Mouse (Mus musculus) liver, embryonic 14.5 days (tissue): ENCODE results near the gene Cela2a. TPM values are rescaled to one million over a fixed set of nuclear protein-coding genes. Genes with fewer than 3 reads are reported as not detected.

Experiments used
- ATAC-seq: fragments of 200-750 bp; cut with Nextera tagmentation; 2 replicates; pipeline ENCODE4 v1.8.0; 2017; ENCODE audit warnings: moderate number of reproducible peaks, mild to moderate bottlenecking, moderate library complexity; ENCODE audit not compliant: insufficient read depth
- DNase-seq, 3 experiments: peaks; one replicate each; pipeline ENCODE4 v3.0.0-alpha.2; 2012 to 2013; ENCODE audit warnings: low read depth in 3 of 3, low spot score in 3 of 3
- H3K27ac ChIP-seq: fragments of 300-500 bp; sonication (generic); 2 replicates; pipeline ENCODE4 v1.5.1; 2014; ENCODE audit warnings: moderate library complexity, mild to moderate bottlenecking, control low read depth, inconsistent platforms
- H3K27me3 ChIP-seq: fragments of 300-500 bp; sonication (generic); 2 replicates; pipeline ENCODE4 v1.6.1; 2014; ENCODE audit warnings: mild to moderate bottlenecking, low read length, moderate library complexity; ENCODE audit not compliant: control insufficient read depth, insufficient read depth
- H3K36me3 ChIP-seq: fragments of 300-500 bp; sonication (generic); replicated peaks from 2 replicates; pipeline ENCODE4 v1.6.1; 2014; ENCODE audit warnings: low read depth; ENCODE audit not compliant: control insufficient read depth, insufficient read depth
- H3K4me1 ChIP-seq, 2 experiments: fragments of 200-500 bp in 1 of 2; fragments of 300-500 bp in 1 of 2; sonication (generic) in 1 of 2; replicated peaks; 2 replicates each; pipeline ENCODE4 v1.6.1; 2012 to 2014; ENCODE audit warnings: antibody characterized with exemption in 1 of 2, inconsistent platforms in 1 of 2, low read length in 1 of 2; ENCODE audit not compliant: control insufficient read depth in 2 of 2, insufficient read depth in 2 of 2
- H3K4me2 ChIP-seq: fragments of 300-500 bp; sonication (generic); 2 replicates; pipeline ENCODE4 v1.6.1; 2014; ENCODE audit warnings: low read depth, mild to moderate bottlenecking, control low read depth, moderate library complexity
- H3K4me3 ChIP-seq, 2 experiments: fragments of 200-500 bp in 1 of 2; fragments of 300-500 bp in 1 of 2; sonication (generic) in 1 of 2; 2 replicates each; pipeline ENCODE4 v1.5.1; 2012 to 2014; ENCODE audit warnings: low read depth in 2 of 2, low read length in 2 of 2, mild to moderate bottlenecking in 2 of 2, control low read depth in 1 of 2, inconsistent platforms in 1 of 2, moderate library complexity in 1 of 2; ENCODE audit not compliant: insufficient read depth in 1 of 2
- H3K9ac ChIP-seq: fragments of 300-500 bp; sonication (generic); replicated peaks from 2 replicates; pipeline ENCODE4 v1.6.1; 2014; ENCODE audit warnings: mild to moderate bottlenecking, control low read depth, moderate library complexity
- H3K9me3 ChIP-seq: fragments of 300-500 bp; sonication (generic); 2 replicates; pipeline ENCODE4 v1.6.1; 2016; ENCODE audit warnings: low read length, mixed read lengths; ENCODE audit not compliant: control insufficient read depth
- CTCF ChIP-seq: IDR thresholded peaks from 2 replicates; pipeline ENCODE4 v1.5.1; 2016; ENCODE audit warnings: antibody characterized with exemption, low read depth, control low read depth
- EP300 ChIP-seq: IDR thresholded peaks from 2 replicates; pipeline ENCODE4 v1.6.1; 2016; ENCODE audit warnings: antibody characterized with exemption, low read depth
- WGBS: fragments of 180-500 bp; shearing (Covaris S2); extraction: QIAGEN DNeasy Blood & Tissue Kit; methylation state at CpG from one replicate; pipeline ENCODE4 v1.1.7; 2014; ENCODE audit not compliant: insufficient replicate concordance; 5-methylcytosine and 5-hydroxymethylcytosine counted together
- polyA plus RNA-seq, 2 experiments: library from polyadenylated mRNA; depleted of rRNA in 1 of 2; stranded (reverse) in 1 of 2; unstranded in 1 of 2; fragments of >200 nt; fragmentation: Nextera tagmentation in 1 of 2; extraction: Ambion mirVana in 1 of 2; gene quantifications; 2 replicates each; pipeline versions ENCODE4 v1.2.1 to v1.2.3; 2012 to 2014

The Cela2a gene
- polyA plus RNA-seq, 2 experiments = not detected

DNA sequence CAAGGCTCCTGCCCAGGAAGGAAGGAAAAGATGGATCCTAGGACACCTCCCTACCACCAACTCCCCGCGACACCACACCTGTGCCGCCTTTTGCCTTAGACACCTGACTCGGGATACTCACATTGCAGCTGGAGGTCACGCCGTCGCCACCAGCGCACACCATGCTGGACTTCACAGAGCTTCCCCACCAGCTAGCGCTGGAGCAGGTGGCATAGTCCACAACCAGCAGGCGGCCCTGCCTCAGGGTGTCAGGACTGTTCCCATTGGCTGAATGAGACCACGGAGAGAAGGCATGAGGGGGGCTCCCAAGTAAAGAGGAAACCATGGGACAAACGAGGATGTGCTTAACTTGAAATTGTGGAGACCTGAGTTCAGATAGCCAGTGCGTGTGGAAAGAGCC, 7.1 kb downstream of the Cela2a start:
- TF ChIP-seq EP300 (no peak), CTCF (no peak)
- Histone ChIP-seq H3K4me1 (peaks cover 0 to 5% of the 10 kb centered on the region in 2 experiments; a peak in 1 of 4 replicates), H3K4me3 (no peak overlapping the region), H3K9me3 (no peaks in the 10 kb centered on the region), H3K27ac (no peak overlapping the region), H3K36me3 (0 out of 2 replicates have a peak, but pooled peaks cover 2% of the 10 kb centered on the region), H3K9ac (no peak overlapping the region), H3K4me2 (no peak overlapping the region), H3K27me3 (no peaks in the 10 kb centered on the region)
- 67% methylated on average over 13 of the region's 13 CpGs for WGBS
- DNase-seq = no peak
- ATAC-seq = no peak

DNA sequence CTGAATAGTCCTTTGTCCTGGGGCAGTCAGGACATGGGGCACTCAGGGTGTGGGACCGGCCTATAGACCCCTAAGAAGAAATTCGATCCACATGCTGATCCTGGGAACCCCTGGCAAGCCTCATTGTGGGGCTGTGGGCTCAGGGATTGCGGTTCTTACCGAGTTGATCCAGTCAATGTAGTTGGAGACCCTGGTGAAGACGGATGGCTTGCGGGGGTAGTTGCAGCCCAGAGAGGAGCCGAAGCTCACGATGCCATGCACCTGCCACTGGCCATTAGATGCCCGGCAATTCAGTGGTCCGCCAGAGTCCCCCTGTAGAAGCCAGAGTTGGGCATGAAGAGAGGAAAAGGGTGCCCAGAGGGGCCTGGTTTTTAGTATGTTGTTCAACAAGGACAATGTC, 8.3 kb downstream of the Cela2a start:
- H3K4me3 ChIP-seq = no peak overlapping the region
- H3K9me3 ChIP-seq = no peaks in the 10 kb centered on the region
- H3K36me3 ChIP-seq = peaks cover 2% of the 10 kb centered on the region; the same call in 1 of the 2 replicates
- no peaks in the 10 kb centered on the region for H3K27me3 ChIP-seq
- H3K9ac ChIP-seq = no peak overlapping the region
- no peak overlapping the region for H3K4me2 ChIP-seq
- TF ChIP-seq EP300 = no peak
- TF ChIP-seq CTCF = no peak
- DNase-seq = no peak
- no peak for ATAC-seq
- no peak overlapping the region for H3K27ac ChIP-seq
- H3K4me1 ChIP-seq = no peaks in the 10 kb centered on the region
- WGBS = 77% methylated on average over 10 of the region's 10 CpGs

DNA sequence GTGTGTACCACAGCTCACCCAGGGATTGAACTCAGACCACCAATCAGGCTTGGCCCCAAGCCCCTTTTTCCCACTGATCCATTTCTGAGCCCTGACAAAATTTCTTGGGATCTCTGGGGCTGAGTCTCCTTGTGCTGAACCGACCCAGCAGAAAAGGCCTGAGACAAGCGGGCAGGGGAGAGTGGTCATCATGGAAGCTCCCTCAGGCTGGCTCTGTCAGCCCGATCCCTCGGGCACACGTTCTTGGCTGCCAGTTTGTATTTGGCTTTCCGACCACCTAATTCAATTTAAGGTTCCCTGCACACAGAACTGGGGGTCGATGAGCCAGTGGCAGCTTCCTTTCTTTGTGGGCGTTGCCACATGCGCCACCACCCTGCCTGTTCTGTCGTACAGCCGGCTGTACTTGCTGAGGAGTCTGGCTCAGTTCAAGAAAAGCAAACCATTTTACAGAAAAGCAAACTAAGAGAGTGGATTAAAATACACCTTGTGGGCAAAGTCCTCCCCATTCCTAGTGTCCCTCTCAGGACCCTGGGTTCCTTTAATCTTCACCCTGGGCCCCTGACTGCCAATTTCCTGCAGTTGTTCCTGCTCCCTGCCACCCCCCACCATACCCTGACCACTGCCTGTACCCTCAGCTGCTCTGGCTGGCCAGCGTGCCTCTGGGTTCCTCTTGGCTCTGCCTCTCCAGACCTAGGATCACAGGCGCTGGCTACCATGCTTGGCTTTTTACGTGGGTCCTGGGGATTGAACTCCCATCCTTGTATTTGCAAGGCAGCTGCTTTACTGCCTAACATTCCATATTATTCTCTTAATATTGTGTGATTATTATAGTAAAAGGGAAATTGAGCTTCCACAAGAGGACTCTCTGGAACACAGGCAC, 8.9 kb downstream of the Cela2a start:
- H3K4me1 ChIP-seq = no peaks in the 10 kb centered on the region
- H3K36me3 ChIP-seq = peaks cover 6% of the 10 kb centered on the region
- TF ChIP-seq CTCF (no peak), EP300 (no peak)
- H3K4me3 ChIP-seq = no peak overlapping the region
- H3K4me2 ChIP-seq = no peak overlapping the region
- 51% methylated on average over 14 of the region's 14 CpGs for WGBS
- no peaks in the 10 kb centered on the region for H3K27me3 ChIP-seq
- H3K9ac ChIP-seq = no peak overlapping the region
- DNase-seq (no peak), ATAC-seq (no peak)
- H3K9me3 ChIP-seq = no peaks in the 10 kb centered on the region
- no peak overlapping the region for H3K27ac ChIP-seq

DNA sequence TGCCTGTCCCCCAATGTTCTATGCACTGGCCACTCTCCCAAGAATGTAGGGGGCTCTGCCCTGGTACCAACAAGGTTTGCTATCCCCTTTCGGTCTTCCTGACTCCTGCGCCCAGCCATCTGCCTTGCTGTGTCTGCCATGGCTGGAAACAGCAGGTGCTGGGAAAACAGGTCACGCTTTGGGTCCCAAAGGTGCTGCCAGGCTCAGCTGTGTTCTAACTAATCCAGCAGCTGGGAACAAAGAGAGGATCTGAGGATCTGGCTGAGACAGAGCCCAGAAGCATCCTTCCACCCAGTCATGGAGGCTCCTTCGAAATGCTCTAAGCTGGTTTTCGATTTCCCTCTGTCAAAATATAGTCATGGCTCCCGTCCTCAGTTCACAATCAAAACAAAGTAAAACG, 9.7 kb downstream of the Cela2a start:
- Histone ChIP-seq H3K4me1 (no peaks in the 10 kb centered on the region), H3K9me3 (no peaks in the 10 kb centered on the region), H3K27me3 (no peaks in the 10 kb centered on the region), H3K36me3 (peaks cover 11% of the 10 kb centered on the region), H3K27ac (no peak overlapping the region), H3K4me2 (no peak overlapping the region), H3K9ac (no peak overlapping the region), H3K4me3 (no peak overlapping the region)
- DNase-seq (no peak), ATAC-seq (no peak)
- TF ChIP-seq CTCF (no peak), EP300 (no peak)
- WGBS = 76% methylated on average over 7 of the region's 7 CpGs

DNA sequence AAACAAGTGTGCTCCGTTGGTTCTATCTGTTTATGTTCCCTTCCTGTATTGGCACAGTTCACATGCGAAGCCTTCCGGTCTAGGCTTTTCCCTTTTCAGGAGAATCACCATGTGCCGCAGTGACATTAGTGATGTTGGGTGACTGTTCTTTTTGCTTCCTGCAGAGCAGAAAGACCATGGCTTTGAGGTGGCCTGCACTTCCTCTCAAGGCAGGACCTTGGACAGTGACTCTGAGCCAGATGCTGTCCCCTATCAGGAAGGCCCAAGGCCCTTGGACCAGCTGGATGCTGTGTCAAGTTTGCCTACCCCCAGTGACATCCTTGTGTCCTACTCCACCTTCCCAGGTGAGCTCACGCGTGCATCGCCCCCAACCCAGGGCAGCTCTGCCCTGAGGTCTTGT, 14.6 kb downstream of the Cela2a start:
- no peak for ATAC-seq
- no peak for DNase-seq
- no peak overlapping the region for H3K27ac ChIP-seq
- peaks cover 40% of the 10 kb centered on the region for H3K36me3 ChIP-seq
- H3K27me3 ChIP-seq = no peaks in the 10 kb centered on the region
- H3K4me3 ChIP-seq = no peak overlapping the region
- 88% methylated on average over 7 of the region's 7 CpGs for WGBS
- H3K9me3 ChIP-seq = no peaks in the 10 kb centered on the region
- no peak for TF ChIP-seq EP300
- TF ChIP-seq CTCF = no peak
- no peaks in the 10 kb centered on the region for H3K4me1 ChIP-seq
- H3K4me2 ChIP-seq = no peak overlapping the region
- H3K9ac ChIP-seq = no peak overlapping the region
